Mouse (Mus musculus) heart, embryonic 14.5 days (tissue): ENCODE data around the gene Exoc4. TPM values are rescaled to one million over a fixed set of nuclear protein-coding genes. Genes with fewer than 3 reads are reported as not detected.

Experiments used
- ATAC-seq: fragments of 200-750 bp; cut with Nextera tagmentation; 2 replicates; pipeline ENCODE4 v1.8.0; 2017; ENCODE audit warnings: low read depth, moderate TSS enrichment; ENCODE audit not compliant: insufficient number of reproducible peaks, insufficient read depth, low FRiP score
- H3K27ac ChIP-seq, 2 experiments: fragments of 200-500 bp in 1 of 2; fragments of 300-500 bp in 1 of 2; sonication (generic) in 1 of 2; replicated peaks in 1 of 2; 2 replicates each; pipeline ENCODE4 v1.5.1; 2012 to 2014; ENCODE audit warnings: low read depth in 2 of 2, low read length in 2 of 2, control low read depth in 1 of 2, mild to moderate bottlenecking in 1 of 2, mixed read lengths in 1 of 2; ENCODE audit not compliant: control insufficient read depth in 1 of 2, insufficient read depth in 1 of 2
- H3K27me3 ChIP-seq: fragments of 300-500 bp; sonication (generic); 2 replicates; pipeline ENCODE4 v1.6.1; 2014; ENCODE audit warnings: mild to moderate bottlenecking, low read length, control low read depth; ENCODE audit not compliant: control insufficient read depth, insufficient read depth
- H3K36me3 ChIP-seq: fragments of 300-500 bp; sonication (generic); 2 replicates; pipeline ENCODE4 v1.6.1; 2014; ENCODE audit warnings: mild to moderate bottlenecking, control low read depth, low read length, mixed read lengths; ENCODE audit not compliant: control insufficient read depth, insufficient read depth
- H3K4me1 ChIP-seq, 2 experiments: fragments of 200-500 bp in 1 of 2; fragments of 300-500 bp in 1 of 2; sonication (generic) in 1 of 2; 2 replicates each; pipeline ENCODE4 v1.6.1; 2012 to 2014; ENCODE audit warnings: low read length in 2 of 2, control low read depth in 1 of 2, mixed read lengths in 1 of 2; ENCODE audit not compliant: control insufficient read depth in 2 of 2, insufficient read depth in 2 of 2
- H3K4me2 ChIP-seq: fragments of 300-500 bp; sonication (generic); 2 replicates; pipeline ENCODE4 v1.6.1; 2014; ENCODE audit warnings: mild to moderate bottlenecking, low read length
- H3K4me3 ChIP-seq, 2 experiments: fragments of 200-500 bp in 1 of 2; fragments of 300-500 bp in 1 of 2; sonication (generic) in 1 of 2; 2 replicates each; pipeline ENCODE4 v1.5.1; 2012 to 2014; ENCODE audit warnings: low read length in 2 of 2, mild to moderate bottlenecking in 2 of 2, control low read depth in 1 of 2, low read depth in 1 of 2, moderate library complexity in 1 of 2; ENCODE audit not compliant: control insufficient read depth in 1 of 2, insufficient read depth in 1 of 2
- H3K9ac ChIP-seq: fragments of 300-500 bp; sonication (generic); 2 replicates; pipeline ENCODE4 v1.6.1; 2014; ENCODE audit warnings: mild to moderate bottlenecking, low read length
- H3K9me3 ChIP-seq: fragments of 300-500 bp; sonication (generic); 2 replicates; pipeline ENCODE4 v1.6.1; 2016; ENCODE audit warnings: low read length, control low read depth; ENCODE audit not compliant: control insufficient read depth
- WGBS: fragments of 180-500 bp; shearing (Covaris S2); extraction: QIAGEN DNeasy Blood & Tissue Kit; methylation state at CpG from one replicate; pipeline ENCODE4 v1.1.7; 2014; 5-methylcytosine and 5-hydroxymethylcytosine counted together
- polyA plus RNA-seq: library from polyadenylated mRNA; unstranded; fragments of >200 nt; fragmentation: Nextera tagmentation; extraction: Ambion mirVana; gene quantifications from 2 replicates; pipeline ENCODE4 v1.2.1, GENCODE M21; 2014

Gene Exoc4
- polyA plus RNA-seq, 1 experiment from 2014 or later: 26.0 TPM

- 79% methylated on average over 4 of the region's 4 CpGs for WGBS
- H3K4me2 ChIP-seq: no peak overlapping the region
- no peaks in the 10 kb centered on the region for H3K27me3 ChIP-seq
- H3K4me3 ChIP-seq: no peak overlapping the region
- no peaks in the 10 kb centered on the region for H3K4me1 ChIP-seq
- H3K9ac ChIP-seq: no peak overlapping the region
- no peak for ATAC-seq
- H3K9me3 ChIP-seq: no peaks in the 10 kb centered on the region
- H3K36me3 ChIP-seq: no peaks in the 10 kb centered on the region
- H3K27ac ChIP-seq: no peak overlapping the region
Measured at GRCm38 (mm10) chr6:33763245-33763644, 514.4 kb downstream of the Exoc4 start.

- no peak overlapping the region for H3K4me3 ChIP-seq
- 50% methylated on average over 3 of the region's 3 CpGs for WGBS
Measured at GRCm38 (mm10) chr6:33763970-33764369, 515.1 kb downstream of the Exoc4 start.

GRCm38 (mm10) chr6:33769251-33769650 lies 520.4 kb downstream of the Exoc4 start:
- WGBS: 54% methylated on average over 3 of the region's 3 CpGs

More at GRCm38 (mm10) chr6:33763970-33764369, 515.1 kb downstream of the Exoc4 start:
- Histone ChIP-seq H3K36me3 (no peaks in the 10 kb centered on the region), H3K27me3 (no peaks in the 10 kb centered on the region), H3K27ac (no peak overlapping the region), H3K9me3 (no peaks in the 10 kb centered on the region), H3K9ac (no peak overlapping the region), H3K4me2 (no peak overlapping the region), H3K4me1 (no peaks in the 10 kb centered on the region)
- ATAC-seq: no peak

GRCm38 (mm10) chr6:33770021-33770420 lies 521.1 kb downstream of the Exoc4 start:
- ATAC-seq: no peak
- Histone ChIP-seq H3K4me2 (no peak overlapping the region), H3K27ac (no peak overlapping the region), H3K9ac (no peak overlapping the region), H3K27me3 (no peaks in the 10 kb centered on the region), H3K9me3 (no peaks in the 10 kb centered on the region), H3K36me3 (no peaks in the 10 kb centered on the region), H3K4me1 (no peaks in the 10 kb centered on the region), H3K4me3 (no peak overlapping the region)
- 69% methylated on average over 2 of the region's 2 CpGs for WGBS

More at GRCm38 (mm10) chr6:33769251-33769650, 520.4 kb downstream of the Exoc4 start:
- Histone ChIP-seq H3K9me3 (no peaks in the 10 kb centered on the region), H3K4me3 (no peak overlapping the region), H3K36me3 (no peaks in the 10 kb centered on the region), H3K27ac (no peak overlapping the region), H3K4me1 (no peaks in the 10 kb centered on the region), H3K27me3 (no peaks in the 10 kb centered on the region), H3K4me2 (no peak overlapping the region), H3K9ac (no peak overlapping the region)
- no peak for ATAC-seq

- Histone ChIP-seq H3K4me3 (no peak overlapping the region), H3K27ac (no peak overlapping the region), H3K36me3 (no peaks in the 10 kb centered on the region), H3K27me3 (no peaks in the 10 kb centered on the region), H3K9me3 (no peaks in the 10 kb centered on the region), H3K4me2 (no peak overlapping the region), H3K4me1 (no peaks in the 10 kb centered on the region), H3K9ac (no peak overlapping the region)
- ATAC-seq: no peak
- WGBS: 76% methylated on average over 9 of the region's 9 CpGs
Measured at GRCm38 (mm10) chr6:33772551-33773315, 523.8 kb downstream of the Exoc4 start.

- Histone ChIP-seq H3K4me1 (peaks cover 0 to 12% of the 10 kb centered on the region in 2 experiments; a peak in 3 of 4 replicates), H3K4me2 (no peak overlapping the region), H3K9me3 (no peaks in the 10 kb centered on the region), H3K36me3 (no peaks in the 10 kb centered on the region), H3K4me3 (no peak overlapping the region), H3K27me3 (no peaks in the 10 kb centered on the region), H3K9ac (no peak overlapping the region), H3K27ac (no peak overlapping the region)
- 76% methylated on average over 2 of the region's 2 CpGs for WGBS
- no peak for ATAC-seq
Measured at GRCm38 (mm10) chr6:33792604-33793003, 543.7 kb downstream of the Exoc4 start.

GRCm38 (mm10) chr6:33801254-33801653 lies 552.4 kb downstream of the Exoc4 start:
- no peak overlapping the region for H3K4me3 ChIP-seq
- 81% methylated on average over 3 of the region's 3 CpGs for WGBS
- no peaks in the 10 kb centered on the region for H3K27me3 ChIP-seq
- ATAC-seq: no peak
- no peaks in the 10 kb centered on the region for H3K4me1 ChIP-seq
- H3K4me2 ChIP-seq: no peak overlapping the region
- H3K36me3 ChIP-seq: no peaks in the 10 kb centered on the region
- no peak overlapping the region for H3K9ac ChIP-seq
- H3K9me3 ChIP-seq: no peaks in the 10 kb centered on the region
- no peak overlapping the region for H3K27ac ChIP-seq
